Mouse (Mus musculus): ENCODE results near the gene Pi16. TPM values are rescaled to one million over a fixed set of nuclear protein-coding genes. Genes with fewer than 3 reads are reported as not detected.

Pi16 gene
- polyA plus RNA-seq, 1 experiment from 2014 or later, result 2.6 TPM

DNA sequence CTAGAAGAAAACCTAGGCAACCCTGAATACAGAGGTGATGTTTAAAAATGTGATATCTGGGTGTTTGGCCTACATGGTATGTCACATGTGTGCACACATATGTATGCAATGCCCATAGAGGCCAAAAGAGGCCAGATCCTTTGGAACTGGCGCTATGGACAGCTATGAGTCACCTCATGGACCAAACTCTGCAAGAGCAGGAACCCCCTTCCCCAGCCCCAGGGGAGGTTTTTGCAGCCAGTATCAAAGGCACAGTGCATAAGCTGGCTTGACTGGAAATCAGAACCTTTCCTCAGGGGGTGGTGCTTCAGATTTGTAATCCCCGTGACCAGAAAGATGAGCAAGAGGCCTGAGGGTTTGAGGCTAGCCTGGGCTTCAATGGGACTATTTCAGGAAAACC lies 5.4 kb upstream of the Pi16 start:
- H3K27ac ChIP-seq (ENCODE audit: low read length), result no peak overlapping the region
- no peak overlapping the region for H3K4me2 ChIP-seq (ENCODE audit: low read depth, low read length)
- no peaks in the 10 kb centered on the region for H3K9me3 ChIP-seq (replicated peaks; ENCODE audit: control insufficient read depth, low read length)
- peaks cover 2% of the 10 kb centered on the region for H3K4me1 ChIP-seq (ENCODE audit: control insufficient read depth, insufficient read depth, low read length)
- no peaks in the 10 kb centered on the region for H3K36me3 ChIP-seq (ENCODE audit: control insufficient read depth, insufficient read depth, low read length)
- H3K4me3 ChIP-seq (replicated peaks; ENCODE audit: low read length), result no peak overlapping the region
- no peaks in the 10 kb centered on the region for H3K27me3 ChIP-seq (ENCODE audit: control insufficient read depth, insufficient read depth, low read length)
- H3K9ac ChIP-seq (ENCODE audit: low read length), result no peak overlapping the region
- no peak for ATAC-seq (ENCODE audit: insufficient read depth, low FRiP score)
- 91% methylated on average over 2 of the region's 2 CpGs for WGBS

DNA sequence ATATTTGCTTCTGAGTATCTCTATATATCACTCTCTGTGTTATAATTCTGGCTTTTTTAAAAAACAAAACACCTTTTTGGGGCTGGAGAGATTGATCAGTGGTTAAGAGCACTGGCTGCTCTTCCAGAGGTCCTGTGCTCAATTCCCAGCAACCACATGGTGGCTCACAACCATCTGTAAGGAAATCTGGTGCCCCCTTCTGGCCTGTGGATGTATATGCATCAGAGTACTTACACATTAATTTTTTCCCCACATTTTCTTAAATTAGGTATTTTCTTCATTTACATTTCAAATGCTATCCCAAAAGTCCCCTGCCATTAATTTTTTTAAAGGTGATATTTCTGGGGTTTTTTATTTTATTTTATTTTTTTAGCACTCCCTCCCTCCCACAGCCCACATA lies 4.2 kb upstream of the Pi16 start:
- Histone ChIP-seq H3K4me3 (replicated peaks; ENCODE audit: low read length) (no peak overlapping the region), H3K27ac (ENCODE audit: low read length) (no peak overlapping the region), H3K36me3 (ENCODE audit: control insufficient read depth, insufficient read depth, low read length) (no peaks in the 10 kb centered on the region), H3K4me2 (ENCODE audit: low read depth, low read length) (no peak overlapping the region), H3K9me3 (replicated peaks; ENCODE audit: control insufficient read depth, low read length) (no peaks in the 10 kb centered on the region), H3K27me3 (ENCODE audit: control insufficient read depth, insufficient read depth, low read length) (no peaks in the 10 kb centered on the region), H3K9ac (ENCODE audit: low read length) (no peak overlapping the region), H3K4me1 (ENCODE audit: control insufficient read depth, insufficient read depth, low read length) (no peaks in the 10 kb centered on the region)
- ATAC-seq (ENCODE audit: insufficient read depth, low FRiP score), result no peak

- H3K27ac ChIP-seq (ENCODE audit: low read length), result no peak overlapping the region
- 51% methylated on average over 9 of the region's 9 CpGs for WGBS
- H3K4me2 ChIP-seq (ENCODE audit: low read depth, low read length), result no peak overlapping the region
- H3K27me3 ChIP-seq (ENCODE audit: control insufficient read depth, insufficient read depth, low read length), result no peaks in the 10 kb centered on the region
- H3K4me1 ChIP-seq (ENCODE audit: control insufficient read depth, insufficient read depth, low read length), result no peaks in the 10 kb centered on the region
- no peak overlapping the region for H3K4me3 ChIP-seq (replicated peaks; ENCODE audit: low read length)
- no peak for ATAC-seq (ENCODE audit: insufficient read depth, low FRiP score)
- no peaks in the 10 kb centered on the region for H3K36me3 ChIP-seq (ENCODE audit: control insufficient read depth, insufficient read depth, low read length)
- no peak overlapping the region for H3K9ac ChIP-seq (ENCODE audit: low read length)
- H3K9me3 ChIP-seq (replicated peaks; ENCODE audit: control insufficient read depth, low read length), result no peaks in the 10 kb centered on the region
These were observed 1.6 kb upstream of the Pi16 start for GRCm38 (mm10) chr17:29315672-29316465.

- Histone ChIP-seq H3K9me3 (replicated peaks; ENCODE audit: control insufficient read depth, low read length) (no peaks in the 10 kb centered on the region), H3K27ac (ENCODE audit: low read length) (no peak overlapping the region; the same call in 1 of the 2 replicates), H3K4me2 (ENCODE audit: low read depth, low read length) (no peak overlapping the region), H3K4me3 (replicated peaks; ENCODE audit: low read length) (no peak overlapping the region), H3K4me1 (ENCODE audit: control insufficient read depth, insufficient read depth, low read length) (no peaks in the 10 kb centered on the region), H3K27me3 (ENCODE audit: control insufficient read depth, insufficient read depth, low read length) (no peaks in the 10 kb centered on the region), H3K9ac (ENCODE audit: low read length) (no peak overlapping the region), H3K36me3 (ENCODE audit: control insufficient read depth, insufficient read depth, low read length) (no peaks in the 10 kb centered on the region)
- WGBS, result 61% methylated on average over 3 of the region's 3 CpGs
- ATAC-seq (ENCODE audit: insufficient read depth, low FRiP score), result no peak
These were observed 589 bp upstream of the Pi16 start for GRCm38 (mm10) chr17:29316891-29317290.

- Histone ChIP-seq H3K27ac (ENCODE audit: low read length) (no peak overlapping the region), H3K36me3 (ENCODE audit: control insufficient read depth, insufficient read depth, low read length) (no peaks in the 10 kb centered on the region), H3K27me3 (ENCODE audit: control insufficient read depth, insufficient read depth, low read length) (no peaks in the 10 kb centered on the region), H3K4me1 (ENCODE audit: control insufficient read depth, insufficient read depth, low read length) (0 out of 2 replicates have a peak, but pooled peaks cover 3% of the 10 kb centered on the region), H3K4me2 (ENCODE audit: low read depth, low read length) (no peak overlapping the region), H3K9ac (ENCODE audit: low read length) (0 out of 2 replicates have a peak overlapping the region, but pooled peaks have one; percentile 11), H3K4me3 (replicated peaks; ENCODE audit: low read length) (no peak overlapping the region), H3K9me3 (replicated peaks; ENCODE audit: control insufficient read depth, low read length) (no peaks in the 10 kb centered on the region)
- 44% methylated on average over 6 of the region's 6 CpGs for WGBS
- ATAC-seq (ENCODE audit: insufficient read depth, low FRiP score), result no peak
These were observed 1.3 kb downstream of the Pi16 start for GRCm38 (mm10) chr17:29318731-29319250.

DNA sequence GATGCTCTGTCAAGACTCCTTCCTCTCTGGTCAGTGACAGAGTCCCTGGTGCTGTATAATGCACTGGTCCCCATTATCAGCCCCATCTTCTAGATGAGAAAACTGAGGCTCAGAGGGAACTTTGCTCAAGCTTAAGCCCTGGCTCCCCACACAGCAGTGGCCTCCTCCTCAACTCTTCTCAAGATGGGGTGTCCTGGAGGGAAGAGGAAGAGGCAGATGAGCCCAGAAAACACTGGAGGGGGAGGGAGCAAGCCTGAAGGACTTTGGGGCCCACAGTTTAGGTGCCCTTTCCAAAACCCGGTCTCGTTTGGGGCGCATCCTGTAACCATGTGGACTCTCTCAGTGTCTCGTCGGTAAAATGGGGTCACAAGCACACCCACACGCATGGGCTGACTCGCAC lies 2.0 kb downstream of the Pi16 start:
- no peak overlapping the region for H3K9ac ChIP-seq (ENCODE audit: low read length)
- H3K27ac ChIP-seq (ENCODE audit: low read length), result no peak overlapping the region
- WGBS, result 80% methylated on average over 7 of the region's 7 CpGs
- no peak overlapping the region for H3K4me3 ChIP-seq (replicated peaks; ENCODE audit: low read length)
- H3K36me3 ChIP-seq (ENCODE audit: control insufficient read depth, insufficient read depth, low read length), result no peaks in the 10 kb centered on the region
- H3K4me1 ChIP-seq (ENCODE audit: control insufficient read depth, insufficient read depth, low read length), result 0 out of 2 replicates have a peak, but pooled peaks cover 3% of the 10 kb centered on the region
- no peaks in the 10 kb centered on the region for H3K27me3 ChIP-seq (ENCODE audit: control insufficient read depth, insufficient read depth, low read length)
- no peaks in the 10 kb centered on the region for H3K9me3 ChIP-seq (replicated peaks; ENCODE audit: control insufficient read depth, low read length)
- no peak overlapping the region for H3K4me2 ChIP-seq (ENCODE audit: low read depth, low read length)
- no peak for ATAC-seq (ENCODE audit: insufficient read depth, low FRiP score)

DNA sequence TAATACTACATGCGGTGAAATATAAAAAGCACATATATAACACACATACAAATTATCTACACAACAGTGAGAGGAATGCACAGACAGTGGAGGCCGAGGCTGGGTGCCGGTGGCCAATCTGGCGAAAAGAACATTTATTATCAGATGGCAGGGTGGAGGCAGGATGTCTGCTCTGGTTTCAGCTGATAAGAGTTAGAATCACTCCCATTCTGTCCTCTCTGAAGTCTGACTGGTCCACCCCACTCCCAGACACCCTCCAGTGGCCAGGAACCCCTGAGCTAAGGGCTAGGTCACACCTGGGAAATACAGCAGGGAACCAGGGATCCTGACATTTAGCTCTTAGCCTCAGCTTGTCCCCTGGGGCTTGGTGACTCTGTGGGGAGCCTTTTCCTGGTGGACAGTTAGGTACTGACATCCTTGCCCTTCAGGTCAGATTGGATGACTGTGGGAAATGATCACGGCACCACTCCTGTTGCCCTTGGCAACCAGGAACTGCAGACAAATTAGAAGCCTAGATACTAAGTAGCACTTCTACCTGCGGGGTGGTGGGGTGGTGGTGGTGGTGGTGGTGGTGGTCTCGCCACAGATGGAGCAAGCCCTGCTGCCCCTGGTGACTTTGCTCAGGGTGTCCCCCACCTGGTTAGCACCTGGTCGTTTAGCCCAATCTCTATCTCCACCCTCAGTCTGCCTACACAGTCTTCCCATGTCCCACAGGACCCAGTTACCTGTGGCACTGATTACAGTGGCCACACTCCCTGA lies 2.6 kb downstream of the Pi16 start:
- H3K4me1 ChIP-seq (ENCODE audit: control insufficient read depth, insufficient read depth, low read length), result 0 out of 2 replicates have a peak, but pooled peaks cover 3% of the 10 kb centered on the region
- H3K4me3 ChIP-seq (replicated peaks; ENCODE audit: low read length), result no peak overlapping the region
- ATAC-seq (ENCODE audit: insufficient read depth, low FRiP score), result no peak
- WGBS, result 55% methylated on average over 8 of the region's 8 CpGs
- H3K36me3 ChIP-seq (ENCODE audit: control insufficient read depth, insufficient read depth, low read length), result no peaks in the 10 kb centered on the region
- no peaks in the 10 kb centered on the region for H3K27me3 ChIP-seq (ENCODE audit: control insufficient read depth, insufficient read depth, low read length)
- no peak overlapping the region for H3K27ac ChIP-seq (ENCODE audit: low read length)
- H3K9me3 ChIP-seq (replicated peaks; ENCODE audit: control insufficient read depth, low read length), result no peaks in the 10 kb centered on the region
- H3K9ac ChIP-seq (ENCODE audit: low read length), result no peak overlapping the region
- no peak overlapping the region for H3K4me2 ChIP-seq (ENCODE audit: low read depth, low read length)

DNA sequence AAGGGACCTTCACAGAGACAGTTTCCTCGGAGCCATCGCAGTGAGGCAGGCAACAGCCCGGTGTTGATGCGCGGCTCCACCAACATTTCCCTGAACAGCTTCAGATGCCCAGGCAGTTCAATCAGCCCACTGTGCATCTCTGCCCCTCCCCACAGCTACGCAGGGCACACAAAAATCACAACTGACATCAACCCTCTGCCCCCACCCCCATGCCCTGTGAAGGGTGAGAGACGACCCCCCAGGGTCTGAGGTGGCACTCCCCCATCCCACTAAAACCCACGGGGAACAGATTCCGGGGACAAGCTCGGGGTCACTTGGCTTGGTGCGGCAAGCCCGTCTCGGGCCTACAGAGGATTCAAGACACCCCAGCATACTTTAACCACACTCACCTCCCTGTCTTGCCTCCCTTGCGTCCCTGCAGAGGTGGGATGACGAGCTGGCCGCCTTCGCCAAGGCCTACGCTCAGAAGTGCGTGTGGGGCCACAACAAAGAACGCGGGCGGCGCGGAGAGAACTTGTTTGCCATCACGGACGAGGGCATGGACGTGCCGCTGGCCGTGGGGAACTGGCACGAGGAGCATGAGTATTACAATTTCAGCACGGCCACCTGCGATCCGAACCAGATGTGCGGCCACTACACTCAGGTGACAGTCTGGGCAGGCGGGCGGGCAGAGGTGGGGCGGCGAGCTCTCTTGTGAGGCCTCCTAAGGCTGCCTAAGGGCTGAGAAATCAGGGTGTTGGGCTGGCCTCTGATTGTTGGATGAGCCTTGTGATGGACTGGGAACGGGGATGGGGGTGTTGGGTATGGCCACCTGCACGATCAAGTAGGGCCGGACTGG lies 4.5 kb downstream of the Pi16 start:
- H3K4me3 ChIP-seq (replicated peaks; ENCODE audit: low read length), result peak overlapping the region; percentile 19
- no peak overlapping the region for H3K27ac ChIP-seq (ENCODE audit: low read length)
- ATAC-seq (ENCODE audit: insufficient read depth, low FRiP score), result 0 out of 2 replicates have a peak, but pooled peaks have one; percentile 5
- no peaks in the 10 kb centered on the region for H3K36me3 ChIP-seq (ENCODE audit: control insufficient read depth, insufficient read depth, low read length)
- WGBS, result 33% methylated on average over 41 of the region's 41 CpGs
- H3K9ac ChIP-seq (ENCODE audit: low read length), result peak overlapping the region; percentile 43
- H3K27me3 ChIP-seq (ENCODE audit: control insufficient read depth, insufficient read depth, low read length), result no peaks in the 10 kb centered on the region
- H3K4me1 ChIP-seq (ENCODE audit: control insufficient read depth, insufficient read depth, low read length), result peaks cover 12% of the 10 kb centered on the region; the same call in 1 of the 2 replicates
- peak overlapping the region; percentile 50 for H3K4me2 ChIP-seq (ENCODE audit: low read depth, low read length)
- no peaks in the 10 kb centered on the region for H3K9me3 ChIP-seq (replicated peaks; ENCODE audit: control insufficient read depth, low read length)

All from stomach, embryonic 16.5 days (tissue).